Mouse (Mus musculus) ovary, postnatal 10 days (tissue): ENCODE measurements around the gene Cox4i2.

Experiments used
- DNase-seq: peaks from one replicate; pipeline ENCODE4 v3.0.0; 2022; ENCODE audit warnings: low spot score

Gene Cox4i2

DNA sequence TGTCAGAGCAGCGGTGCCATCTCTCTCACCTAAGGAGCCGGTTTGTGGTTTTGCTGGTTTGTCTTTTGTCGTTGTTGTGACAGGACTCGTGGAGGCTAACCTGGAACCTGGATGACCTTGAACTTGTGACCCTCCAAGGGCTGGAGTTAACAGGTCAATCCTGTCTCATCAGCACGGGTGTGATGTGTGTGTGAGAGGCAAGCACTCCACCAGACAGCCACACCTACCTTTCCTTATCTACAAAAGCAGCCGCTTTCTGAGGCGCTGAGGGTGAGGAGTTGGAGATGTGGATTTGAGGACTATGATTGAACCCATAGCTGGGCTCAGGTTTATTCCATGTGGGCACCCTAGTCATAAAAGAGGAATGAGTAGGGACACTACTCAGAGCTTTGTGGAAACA is 15.7 kb downstream of the Cox4i2 start:
- no peak for DNase-seq

- DNase-seq = no peak
Measured at GRCm38 (mm10) chr2:152771571-152771970, 17.6 kb downstream of the Cox4i2 start.

DNA sequence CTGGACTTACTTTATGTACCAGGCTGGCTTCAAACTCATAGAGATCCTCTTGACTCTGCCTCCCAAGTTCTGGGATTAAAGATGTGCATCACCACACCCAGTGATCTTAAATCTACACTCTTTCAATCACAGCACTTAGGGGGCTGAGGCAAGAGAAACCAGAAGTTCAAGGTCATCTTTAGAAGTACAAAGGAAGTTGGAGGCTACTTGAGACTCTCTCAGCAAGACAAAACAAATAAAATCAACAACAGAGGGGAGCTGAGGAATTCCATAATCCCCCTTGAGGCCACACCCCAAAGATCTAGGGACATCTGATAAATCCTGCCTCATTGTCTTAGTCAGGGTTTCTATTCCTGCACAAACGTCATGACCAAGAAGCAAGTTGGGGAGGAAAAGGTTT is 18.3 kb downstream of the Cox4i2 start:
- no peak for DNase-seq

DNA sequence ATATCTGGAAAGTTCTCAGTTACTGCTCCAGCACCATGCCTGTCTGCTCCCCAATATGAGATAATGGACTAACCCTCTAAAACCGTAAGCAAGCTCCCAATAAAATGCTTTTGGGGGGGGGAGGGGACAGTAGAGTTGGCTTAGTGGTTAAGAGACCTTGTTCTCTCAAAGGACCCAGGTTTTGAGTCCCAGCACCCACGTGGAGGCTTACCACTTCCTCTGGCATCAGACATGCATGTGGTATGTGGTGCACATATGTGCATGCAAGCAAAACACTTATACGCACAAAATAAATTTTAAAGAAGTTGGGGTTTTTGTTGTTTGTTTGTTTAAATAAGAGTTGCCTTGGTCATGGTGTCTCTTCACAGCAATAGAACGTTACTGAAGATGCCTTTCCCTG is 21.4 kb downstream of the Cox4i2 start:
- DNase-seq = no peak

GRCm38 (mm10) chr2:152776019-152776418 is 22.0 kb downstream of the Cox4i2 start:
- no peak for DNase-seq

DNA sequence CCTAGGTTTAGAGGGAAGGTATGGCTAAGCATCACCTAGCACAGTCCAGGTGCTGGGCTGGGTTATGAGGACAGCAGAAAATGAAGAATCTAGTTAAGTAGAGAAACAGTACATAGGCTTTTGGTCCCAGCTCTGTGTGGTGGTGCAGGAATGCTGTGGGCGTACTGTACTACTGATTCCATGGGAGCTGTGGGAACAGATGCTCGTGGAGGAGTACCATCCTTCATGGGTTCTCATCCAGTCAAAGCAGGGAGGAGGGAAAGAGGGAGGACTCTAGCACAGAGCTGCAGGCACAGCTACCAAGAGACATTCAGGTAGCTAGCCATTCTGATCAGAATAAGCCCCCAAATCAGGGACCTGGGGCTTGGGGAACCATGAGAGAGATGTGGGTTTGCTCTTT is 22.5 kb downstream of the Cox4i2 start:
- no peak for DNase-seq

DNA sequence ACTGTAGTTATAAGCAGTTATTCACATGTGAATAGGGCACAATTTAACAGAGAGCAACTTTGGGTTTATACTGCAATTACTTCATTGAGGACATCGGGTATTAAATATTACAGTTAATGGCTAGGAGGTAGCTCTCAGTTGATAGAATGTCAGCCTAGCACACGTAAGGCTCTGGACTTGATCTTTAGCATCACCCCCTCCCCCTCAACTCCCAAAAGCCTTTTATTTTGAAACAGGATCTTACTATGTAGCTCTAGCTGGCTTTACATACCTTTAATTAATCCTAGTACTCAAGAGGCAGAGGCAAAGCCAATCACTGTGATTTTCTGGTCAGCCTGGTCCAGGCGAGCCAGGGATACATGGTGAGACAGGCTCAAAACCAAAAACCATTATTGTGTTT is 23.1 kb downstream of the Cox4i2 start:
- DNase-seq = no peak

DNA sequence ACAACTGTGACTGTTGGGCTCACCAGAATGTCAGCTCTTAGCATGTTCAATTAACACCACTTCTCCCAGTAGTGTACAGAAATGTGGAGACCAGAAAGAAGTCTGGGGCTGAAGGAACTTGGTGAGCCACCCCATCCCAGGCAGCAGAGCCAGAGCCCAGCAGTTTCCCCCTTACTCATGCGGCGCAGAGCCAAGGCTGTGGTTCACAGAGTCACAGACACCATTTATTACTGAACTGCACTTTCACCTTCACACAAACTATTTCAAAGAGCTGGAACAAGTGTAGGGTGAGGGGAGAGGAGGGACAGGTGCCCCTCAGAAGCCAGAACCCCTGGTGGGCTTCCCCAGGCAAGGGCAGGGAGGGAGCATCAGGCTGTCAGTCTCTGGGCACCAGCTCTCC is 26.5 kb downstream of the Cox4i2 start:
- DNase-seq = no peak

DNA sequence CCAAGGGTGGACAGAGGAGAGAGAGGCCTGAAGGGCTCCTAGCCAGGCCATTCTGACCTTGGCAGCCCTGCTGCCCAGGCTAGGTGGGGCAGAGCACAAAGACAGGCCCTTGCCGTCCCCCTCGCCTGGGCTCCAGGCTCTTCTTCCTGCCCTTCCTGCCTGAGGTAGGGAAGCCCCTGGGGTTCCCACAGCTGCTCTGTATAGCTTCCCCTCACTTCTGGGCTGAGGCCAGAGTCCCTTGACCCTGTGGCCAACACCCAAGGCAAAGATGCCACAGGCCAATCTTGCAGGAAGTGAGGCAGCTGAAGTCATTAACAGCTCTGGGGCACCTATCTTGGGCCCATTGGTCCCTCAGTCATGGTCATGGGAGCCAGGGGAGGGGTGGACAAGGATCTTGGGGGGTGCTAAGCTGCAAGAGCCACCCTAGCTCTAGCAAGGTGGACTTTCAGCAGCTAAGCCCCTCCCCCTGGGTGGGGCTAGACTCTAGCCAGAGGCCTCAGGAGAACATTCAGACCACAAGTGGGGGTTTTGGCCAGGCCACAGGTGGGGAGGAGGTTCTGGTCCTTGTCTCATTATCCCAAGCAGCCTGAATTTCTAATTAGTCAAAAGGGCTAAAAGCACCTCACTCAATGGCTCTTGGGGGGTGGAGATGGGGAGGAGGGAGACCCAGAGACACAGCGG is 27.2 kb downstream of the Cox4i2 start:
- DNase-seq = no peak

- no peak for DNase-seq
Measured at GRCm38 (mm10) chr2:152782656-152783055, 28.7 kb downstream of the Cox4i2 start.

- no peak for DNase-seq
Measured at GRCm38 (mm10) chr2:152783241-152783640, 29.3 kb downstream of the Cox4i2 start.

DNA sequence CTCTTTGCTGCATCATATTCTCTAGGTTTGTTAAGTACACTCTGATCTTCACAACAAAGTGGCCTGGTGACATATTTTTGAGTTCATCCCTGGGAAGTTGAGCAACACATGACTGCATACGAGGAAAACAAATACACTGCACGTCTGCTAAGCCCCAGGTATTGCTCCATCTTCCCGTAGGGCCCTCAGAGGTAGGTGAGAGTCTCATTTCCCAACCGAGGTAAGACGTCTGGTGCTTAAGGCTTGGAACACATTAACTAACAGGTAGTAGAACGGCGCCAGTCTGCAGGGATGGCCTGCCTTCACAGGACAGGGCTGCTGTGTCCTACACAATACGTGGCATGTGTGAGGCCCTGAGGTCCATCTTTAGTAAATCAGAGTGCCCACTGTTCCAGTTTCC is 30.7 kb downstream of the Cox4i2 start:
- no peak for DNase-seq

- DNase-seq = no peak
Measured at GRCm38 (mm10) chr2:152785446-152786350, 31.7 kb downstream of the Cox4i2 start.

GRCm38 (mm10) chr2:152787136-152787535 is 33.2 kb downstream of the Cox4i2 start:
- no peak for DNase-seq

GRCm38 (mm10) chr2:152787543-152787942 is 33.6 kb downstream of the Cox4i2 start:
- no peak for DNase-seq

DNA sequence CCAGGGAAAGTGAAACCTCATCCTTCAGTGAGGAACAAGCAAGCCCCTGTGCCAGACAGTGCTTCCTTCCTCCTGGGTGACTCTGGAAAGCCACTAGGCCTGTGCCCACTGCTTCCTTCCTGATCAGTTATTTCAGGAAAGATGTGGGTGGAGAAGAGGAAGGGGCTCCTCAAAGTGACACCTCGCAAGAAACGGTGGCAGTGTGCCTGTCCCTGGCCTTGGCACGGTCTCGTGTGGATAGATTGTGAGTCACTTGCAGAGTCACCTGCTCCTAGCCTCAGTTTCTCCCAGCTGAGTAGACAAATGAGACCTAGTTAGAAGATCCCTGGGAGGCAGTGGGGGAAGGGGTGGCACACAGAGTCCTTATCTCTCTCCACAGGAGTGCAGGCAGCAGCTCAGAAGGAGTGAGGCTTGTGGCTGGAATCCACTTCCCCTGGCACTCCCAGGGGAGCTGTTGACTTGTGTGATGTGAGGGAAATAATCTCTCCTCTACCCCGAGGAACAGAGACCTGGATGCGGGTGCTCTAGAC is 35.0 kb downstream of the Cox4i2 start:
- no peak for DNase-seq

DNA sequence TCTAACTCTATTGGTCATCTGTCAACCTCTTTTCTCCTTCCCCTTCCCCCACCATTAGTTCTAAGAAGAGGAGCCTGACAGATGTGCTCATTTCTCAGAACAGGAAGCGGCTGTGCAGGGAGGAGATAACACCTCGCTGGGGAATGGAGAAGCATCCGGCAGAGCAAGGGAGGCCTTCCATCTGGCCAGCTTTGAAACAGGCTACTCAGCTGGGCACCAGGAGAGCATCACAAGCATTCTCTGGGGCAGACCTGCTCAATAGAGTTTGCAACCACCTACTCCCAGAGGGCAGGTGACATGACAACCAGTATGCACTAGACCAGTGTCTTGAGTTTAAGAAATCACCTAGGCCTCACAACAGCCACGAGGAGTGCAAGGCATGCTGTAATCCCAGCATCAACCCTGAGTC is 35.6 kb downstream of the Cox4i2 start:
- DNase-seq = no peak

- DNase-seq = no peak
Measured at GRCm38 (mm10) chr2:152792461-152792860, 38.5 kb downstream of the Cox4i2 start.

GRCm38 (mm10) chr2:152793381-152793780 is 39.4 kb downstream of the Cox4i2 start:
- DNase-seq = no peak

DNA sequence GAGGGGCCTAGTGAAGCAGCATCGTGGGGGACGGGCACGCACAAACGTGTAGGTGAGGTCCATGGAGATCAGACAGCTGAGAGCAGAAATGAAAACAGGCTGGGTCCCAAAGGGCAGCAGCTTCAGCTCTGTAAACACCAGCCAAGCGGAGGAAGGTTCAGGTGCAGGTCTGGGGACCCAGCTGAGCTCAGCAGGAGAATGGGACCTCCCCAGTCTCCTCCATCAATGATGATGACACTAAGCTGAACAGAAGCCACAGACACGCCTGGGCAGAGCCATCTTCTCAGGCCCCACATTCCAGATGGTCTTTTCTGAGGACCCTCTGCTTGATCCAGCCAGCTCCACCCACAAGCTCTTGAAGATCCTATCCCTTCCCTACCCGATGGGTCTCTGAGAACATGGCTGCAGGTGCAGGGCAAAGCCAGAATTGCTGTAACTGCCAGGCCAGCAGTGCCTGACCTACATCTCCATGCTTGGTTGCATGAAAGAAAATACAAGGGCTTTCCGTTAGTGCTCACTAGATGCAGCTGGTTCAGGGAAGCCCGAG is 40.4 kb downstream of the Cox4i2 start:
- DNase-seq = no peak

DNA sequence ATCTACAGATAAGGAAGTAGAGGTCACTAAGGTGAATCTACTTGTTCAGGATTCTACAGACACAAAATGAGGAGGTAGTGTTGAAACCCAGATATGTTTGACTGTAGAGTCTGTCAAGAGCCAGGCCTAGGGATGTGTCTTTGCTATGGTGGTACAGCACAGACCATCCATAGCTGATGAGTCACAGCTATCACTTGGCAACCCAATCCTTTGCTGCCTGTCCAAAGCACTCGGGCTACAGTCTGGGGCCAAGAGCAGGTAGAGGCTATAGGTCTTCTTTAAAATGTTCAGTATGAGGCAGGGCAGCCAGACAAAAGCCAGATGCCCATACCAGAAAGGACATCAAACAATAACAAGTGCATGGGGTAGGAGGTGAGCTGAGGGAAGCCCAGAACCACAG is 43.6 kb downstream of the Cox4i2 start:
- no peak for DNase-seq

DNA sequence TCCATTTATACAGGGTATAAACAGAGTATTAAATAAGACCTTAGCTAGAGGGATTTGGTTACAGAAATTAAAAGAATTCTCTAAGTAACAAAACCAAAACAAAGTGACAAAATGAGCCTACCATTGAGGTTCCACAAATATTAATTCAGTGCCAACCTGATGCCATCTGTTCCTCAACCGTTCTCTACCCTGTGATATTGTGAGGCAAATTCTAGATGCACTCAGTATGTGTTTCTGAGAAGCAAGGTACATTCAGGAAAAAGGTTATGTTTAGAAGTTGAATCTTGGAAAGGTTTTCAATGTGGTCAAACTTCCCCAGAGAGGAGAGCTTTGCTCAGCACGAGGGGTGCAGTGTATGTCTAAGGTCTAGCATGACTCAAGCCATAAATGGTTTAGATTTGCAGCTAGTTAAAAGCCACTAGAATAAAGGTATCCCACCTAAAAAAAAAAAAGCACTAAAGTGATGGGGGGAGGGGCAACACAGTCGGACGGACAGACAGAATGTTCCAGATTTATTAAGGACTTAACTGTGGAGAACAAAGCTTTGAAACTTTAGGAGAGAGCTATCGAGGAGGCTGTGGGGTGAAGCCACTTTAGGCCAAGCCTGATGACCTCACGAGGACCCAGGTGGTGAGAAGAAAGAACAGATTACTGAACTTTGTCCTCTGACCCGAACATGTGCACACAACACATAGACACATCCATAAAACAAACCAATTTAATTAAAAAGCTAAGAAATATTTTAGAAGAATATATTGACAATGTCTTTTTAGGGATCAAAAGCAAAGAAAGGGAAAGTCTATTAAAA is 46.2 kb downstream of the Cox4i2 start:
- no peak for DNase-seq
